Mouse (Mus musculus) heart, embryonic 14.5 days (tissue): ENCODE measurements around the gene Akr1c13. TPM values are rescaled to one million over a fixed set of nuclear protein-coding genes. Genes with fewer than 3 reads are reported as not detected.
"Not testable (repeated sequence)": the region's sequence is repeated elsewhere in the genome, so short reads cannot be mapped to it uniquely, and the experiment has no call there.

ENCODE experiments used
- ATAC-seq: fragments of 200-750 bp; cut with Nextera tagmentation; 2 replicates; pipeline ENCODE4 v1.8.0; 2017; ENCODE audit warnings: low read depth, moderate TSS enrichment; ENCODE audit not compliant: insufficient number of reproducible peaks, insufficient read depth, low FRiP score
- H3K27ac ChIP-seq, 2 experiments: fragments of 200-500 bp in 1 of 2; fragments of 300-500 bp in 1 of 2; sonication (generic) in 1 of 2; replicated peaks in 1 of 2; 2 replicates each; pipeline ENCODE4 v1.5.1; 2012 to 2014; ENCODE audit warnings: low read depth in 2 of 2, low read length in 2 of 2, control low read depth in 1 of 2, mild to moderate bottlenecking in 1 of 2, mixed read lengths in 1 of 2; ENCODE audit not compliant: control insufficient read depth in 1 of 2, insufficient read depth in 1 of 2
- H3K27me3 ChIP-seq: fragments of 300-500 bp; sonication (generic); 2 replicates; pipeline ENCODE4 v1.6.1; 2014; ENCODE audit warnings: mild to moderate bottlenecking, low read length, control low read depth; ENCODE audit not compliant: control insufficient read depth, insufficient read depth
- H3K36me3 ChIP-seq: fragments of 300-500 bp; sonication (generic); 2 replicates; pipeline ENCODE4 v1.6.1; 2014; ENCODE audit warnings: mild to moderate bottlenecking, control low read depth, low read length, mixed read lengths; ENCODE audit not compliant: control insufficient read depth, insufficient read depth
- H3K4me1 ChIP-seq, 2 experiments: fragments of 200-500 bp in 1 of 2; fragments of 300-500 bp in 1 of 2; sonication (generic) in 1 of 2; 2 replicates each; pipeline ENCODE4 v1.6.1; 2012 to 2014; ENCODE audit warnings: low read length in 2 of 2, control low read depth in 1 of 2, mixed read lengths in 1 of 2; ENCODE audit not compliant: control insufficient read depth in 2 of 2, insufficient read depth in 2 of 2
- H3K4me2 ChIP-seq: fragments of 300-500 bp; sonication (generic); 2 replicates; pipeline ENCODE4 v1.6.1; 2014; ENCODE audit warnings: mild to moderate bottlenecking, low read length
- H3K4me3 ChIP-seq, 2 experiments: fragments of 200-500 bp in 1 of 2; fragments of 300-500 bp in 1 of 2; sonication (generic) in 1 of 2; 2 replicates each; pipeline ENCODE4 v1.5.1; 2012 to 2014; ENCODE audit warnings: low read length in 2 of 2, mild to moderate bottlenecking in 2 of 2, control low read depth in 1 of 2, low read depth in 1 of 2, moderate library complexity in 1 of 2; ENCODE audit not compliant: control insufficient read depth in 1 of 2, insufficient read depth in 1 of 2
- H3K9ac ChIP-seq: fragments of 300-500 bp; sonication (generic); 2 replicates; pipeline ENCODE4 v1.6.1; 2014; ENCODE audit warnings: mild to moderate bottlenecking, low read length
- H3K9me3 ChIP-seq: fragments of 300-500 bp; sonication (generic); 2 replicates; pipeline ENCODE4 v1.6.1; 2016; ENCODE audit warnings: low read length, control low read depth; ENCODE audit not compliant: control insufficient read depth
- WGBS: fragments of 180-500 bp; shearing (Covaris S2); extraction: QIAGEN DNeasy Blood & Tissue Kit; methylation state at CpG from one replicate; pipeline ENCODE4 v1.1.7; 2014; 5-methylcytosine and 5-hydroxymethylcytosine counted together
- polyA plus RNA-seq: library from polyadenylated mRNA; unstranded; fragments of >200 nt; fragmentation: Nextera tagmentation; extraction: Ambion mirVana; gene quantifications from 2 replicates; pipeline ENCODE4 v1.2.1, GENCODE M21; 2014

Gene Akr1c13
- polyA plus RNA-seq, 1 experiment from 2014 or later: 2.8 TPM

- H3K27me3 ChIP-seq, H3K4me3 ChIP-seq, H3K9ac ChIP-seq, H3K36me3 ChIP-seq, H3K4me1 ChIP-seq, H3K9me3 ChIP-seq, H3K27ac ChIP-seq, ATAC-seq, H3K4me2 ChIP-seq: not testable (repeated sequence)
- WGBS: 93% methylated on average over 4 of the region's 4 CpGs
Measured at GRCm38 (mm10) chr13:4181321-4181720, 9.6 kb upstream of the Akr1c13 start.

- no peaks in the 10 kb centered on the region for H3K36me3 ChIP-seq
- H3K4me3 ChIP-seq: no peak overlapping the region
- no peaks in the 10 kb centered on the region for H3K9me3 ChIP-seq
- WGBS: 63% methylated on average over 9 of the region's 9 CpGs
- ATAC-seq: no peak
- no peaks in the 10 kb centered on the region for H3K4me1 ChIP-seq
- H3K9ac ChIP-seq: no peak overlapping the region
- H3K27me3 ChIP-seq: no peaks in the 10 kb centered on the region
- H3K27ac ChIP-seq: no peak overlapping the region
- 0 out of 2 replicates have a peak overlapping the region, but pooled peaks have one; percentile 3 for H3K4me2 ChIP-seq
Measured at GRCm38 (mm10) chr13:4183116-4183515, 7.8 kb upstream of the Akr1c13 start.

GRCm38 (mm10) chr13:4186641-4187411, 4.1 kb upstream of the Akr1c13 start:
- H3K36me3 ChIP-seq, H3K4me3 ChIP-seq, H3K9me3 ChIP-seq, H3K4me2 ChIP-seq, H3K9ac ChIP-seq, H3K27me3 ChIP-seq, H3K4me1 ChIP-seq, H3K27ac ChIP-seq, ATAC-seq: not testable (repeated sequence)
- 71% methylated on average over 7 of the region's 7 CpGs for WGBS

GRCm38 (mm10) chr13:4188174-4188573, 2.8 kb upstream of the Akr1c13 start:
- ATAC-seq: no peak
- Histone ChIP-seq H3K9ac (no peak overlapping the region), H3K4me1 (no peaks in the 10 kb centered on the region), H3K36me3 (no peaks in the 10 kb centered on the region), H3K4me2 (no peak overlapping the region), H3K27me3 (no peaks in the 10 kb centered on the region), H3K4me3 (no peak overlapping the region), H3K27ac (no peak overlapping the region), H3K9me3 (no peaks in the 10 kb centered on the region)
- WGBS: 74% methylated on average over 2 of the region's 2 CpGs

- H3K27ac ChIP-seq: no peak overlapping the region
- H3K27me3 ChIP-seq: no peaks in the 10 kb centered on the region
- H3K4me1 ChIP-seq: no peaks in the 10 kb centered on the region
- H3K36me3 ChIP-seq: no peaks in the 10 kb centered on the region
- no peak overlapping the region for H3K9ac ChIP-seq
- ATAC-seq: no peak
- no peaks in the 10 kb centered on the region for H3K9me3 ChIP-seq
- WGBS: 40% methylated on average over 3 of the region's 3 CpGs
- H3K4me2 ChIP-seq: no peak overlapping the region
- H3K4me3 ChIP-seq: no peak overlapping the region
Measured at GRCm38 (mm10) chr13:4192511-4192910, 1.6 kb downstream of the Akr1c13 start.

- Histone ChIP-seq H3K4me2 (no peak overlapping the region), H3K27ac (no peak overlapping the region), H3K36me3 (no peaks in the 10 kb centered on the region), H3K4me3 (no peak overlapping the region), H3K27me3 (no peaks in the 10 kb centered on the region), H3K4me1 (no peaks in the 10 kb centered on the region), H3K9ac (no peak overlapping the region), H3K9me3 (no peaks in the 10 kb centered on the region)
- ATAC-seq: no peak
- WGBS: 28% methylated on average over 1 of the region's 1 CpGs
Measured at GRCm38 (mm10) chr13:4206147-4206903, 15.4 kb downstream of the Akr1c13 start.

- Histone ChIP-seq H3K36me3 (no peaks in the 10 kb centered on the region), H3K4me1 (no peaks in the 10 kb centered on the region), H3K9ac (no peak overlapping the region), H3K4me2 (no peak overlapping the region), H3K27me3 (no peaks in the 10 kb centered on the region), H3K9me3 (no peaks in the 10 kb centered on the region), H3K4me3 (no peak overlapping the region), H3K27ac (no peak overlapping the region)
- 74% methylated on average over 19 of the region's 20 CpGs for WGBS
- ATAC-seq: no peak
Measured at GRCm38 (mm10) chr13:4211560-4212299, 20.8 kb downstream of the Akr1c13 start.
